Mouse (Mus musculus): ENCODE results near the gene Pard3. TPM values are rescaled to one million over a fixed set of nuclear protein-coding genes. Genes with fewer than 3 reads are reported as not detected.

Pard3 gene
- polyA plus RNA-seq, 1 experiment from 2014 or later: 17.3 TPM

DNA sequence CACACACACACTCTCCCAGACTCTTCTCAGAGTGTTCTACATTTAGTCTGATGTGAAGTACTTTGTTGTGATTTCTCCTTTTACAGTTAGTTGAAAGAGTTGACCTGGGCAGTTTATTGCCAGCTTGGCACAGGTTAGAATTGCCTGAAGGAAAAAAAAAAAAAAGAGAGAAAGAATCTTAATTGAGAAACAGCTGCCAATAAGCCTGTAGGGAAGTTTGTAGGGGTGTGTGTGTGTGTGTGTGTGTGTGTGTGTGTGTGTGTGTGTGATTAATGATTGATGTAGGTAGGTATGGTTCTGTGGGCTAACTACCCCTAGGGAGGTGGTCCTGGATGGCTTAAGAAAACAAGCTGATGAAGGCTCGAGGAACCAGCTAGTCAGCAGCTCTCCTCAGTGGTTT, 252.1 kb downstream of the Pard3 start:
- Histone ChIP-seq H3K4me3 (ENCODE audit: low read length) (no peak overlapping the region), H3K4me2 (ENCODE audit: low read depth, low read length) (no peak overlapping the region), H3K36me3 (ENCODE audit: control insufficient read depth, insufficient read depth, low read length) (no peaks in the 10 kb centered on the region), H3K9ac (ENCODE audit: low read depth, low read length) (no peak overlapping the region), H3K27ac (ENCODE audit: low read length) (no peak overlapping the region), H3K4me1 (ENCODE audit: control insufficient read depth, insufficient read depth, low read length) (peaks cover 8% of the 10 kb centered on the region), H3K27me3 (replicated peaks; ENCODE audit: control insufficient read depth, insufficient read depth, low read length) (no peaks in the 10 kb centered on the region), H3K9me3 (ENCODE audit: control insufficient read depth, low read length) (no peaks in the 10 kb centered on the region)
- ATAC-seq: no peak
- WGBS: 33% methylated on average over 1 of the region's 1 CpGs

GRCm38 (mm10) chr8:127317914-127318313, 254.2 kb downstream of the Pard3 start:
- H3K27ac ChIP-seq (ENCODE audit: low read length): no peak overlapping the region
- H3K27me3 ChIP-seq (replicated peaks; ENCODE audit: control insufficient read depth, insufficient read depth, low read length): no peaks in the 10 kb centered on the region
- no peak overlapping the region for H3K4me2 ChIP-seq (ENCODE audit: low read depth, low read length)
- H3K36me3 ChIP-seq (ENCODE audit: control insufficient read depth, insufficient read depth, low read length): no peaks in the 10 kb centered on the region
- H3K4me1 ChIP-seq (ENCODE audit: control insufficient read depth, insufficient read depth, low read length): peaks cover 8% of the 10 kb centered on the region
- ATAC-seq: no peak
- H3K9me3 ChIP-seq (ENCODE audit: control insufficient read depth, low read length): no peaks in the 10 kb centered on the region
- WGBS: 57% methylated on average over 1 of the region's 1 CpGs
- no peak overlapping the region for H3K4me3 ChIP-seq (ENCODE audit: low read length)
- no peak overlapping the region for H3K9ac ChIP-seq (ENCODE audit: low read depth, low read length)

DNA sequence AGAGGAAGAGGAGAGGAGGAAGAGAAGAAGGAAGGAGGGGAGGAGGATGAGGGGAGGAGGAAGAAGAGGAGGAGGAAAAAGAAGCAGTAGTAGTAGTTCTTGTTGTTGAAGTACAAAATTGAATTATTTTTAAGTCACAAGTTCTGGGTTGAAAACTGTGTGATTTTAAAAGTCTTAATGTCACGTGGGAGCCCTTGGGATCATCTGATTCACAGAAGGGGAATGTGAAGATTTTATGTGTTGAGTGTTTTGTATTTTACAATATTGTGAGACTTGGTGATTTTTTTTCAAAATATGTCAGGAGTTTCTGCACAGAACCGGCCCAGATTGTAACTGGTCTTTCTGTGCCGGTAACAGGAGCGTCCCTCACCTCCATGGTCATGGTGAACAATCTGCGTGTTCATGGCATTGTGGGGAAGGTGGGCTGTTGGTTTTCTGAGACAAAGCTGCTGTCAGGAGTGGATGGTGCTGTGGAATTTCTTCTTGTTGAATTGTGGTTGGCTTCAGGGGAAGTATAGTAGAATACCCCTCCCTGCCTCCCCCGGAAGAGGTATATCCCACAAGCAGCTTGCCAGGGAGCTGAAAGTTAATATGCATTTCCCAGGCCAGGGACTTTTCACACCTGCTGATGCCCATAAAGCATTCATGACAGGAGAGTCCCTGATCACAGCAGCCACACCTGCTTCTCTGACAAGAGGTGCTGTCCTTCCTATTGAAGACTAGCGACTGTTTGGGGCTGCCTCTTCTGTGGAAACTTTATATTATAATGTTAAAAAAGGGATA, 254.9 kb downstream of the Pard3 start:
- H3K4me3 ChIP-seq (ENCODE audit: low read length): no peak overlapping the region
- no peaks in the 10 kb centered on the region for H3K36me3 ChIP-seq (ENCODE audit: control insufficient read depth, insufficient read depth, low read length)
- no peak overlapping the region for H3K9ac ChIP-seq (ENCODE audit: low read depth, low read length)
- no peaks in the 10 kb centered on the region for H3K27me3 ChIP-seq (replicated peaks; ENCODE audit: control insufficient read depth, insufficient read depth, low read length)
- no peak for ATAC-seq
- H3K27ac ChIP-seq (ENCODE audit: low read length): no peak overlapping the region
- peaks cover 8% of the 10 kb centered on the region for H3K4me1 ChIP-seq (ENCODE audit: control insufficient read depth, insufficient read depth, low read length)
- H3K4me2 ChIP-seq (ENCODE audit: low read depth, low read length): no peak overlapping the region
- WGBS: 78% methylated on average over 7 of the region's 7 CpGs
- H3K9me3 ChIP-seq (ENCODE audit: control insufficient read depth, low read length): no peaks in the 10 kb centered on the region

DNA sequence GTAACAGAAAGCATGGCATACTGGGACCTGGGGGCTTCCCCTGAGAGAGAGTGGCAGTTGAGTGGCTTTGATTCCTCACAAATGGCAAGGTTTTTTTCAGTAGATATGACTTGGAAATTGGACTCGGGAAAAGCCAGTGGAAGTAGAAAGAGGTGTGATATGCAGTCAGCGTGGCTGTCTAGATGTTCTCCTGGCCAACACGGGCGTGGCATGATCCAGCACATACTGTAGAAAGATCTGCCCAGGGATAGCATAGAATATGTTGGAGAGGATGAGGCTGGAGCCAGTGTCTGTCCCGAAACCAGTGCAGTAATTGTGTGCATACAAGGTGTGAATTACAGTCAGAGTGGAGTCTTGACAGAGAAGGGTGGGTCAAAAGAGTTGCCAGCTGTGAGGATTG, 257.2 kb downstream of the Pard3 start:
- no peaks in the 10 kb centered on the region for H3K27me3 ChIP-seq (replicated peaks; ENCODE audit: control insufficient read depth, insufficient read depth, low read length)
- ATAC-seq: 0 out of 2 replicates have a peak, but pooled peaks have one; percentile 52

DNA sequence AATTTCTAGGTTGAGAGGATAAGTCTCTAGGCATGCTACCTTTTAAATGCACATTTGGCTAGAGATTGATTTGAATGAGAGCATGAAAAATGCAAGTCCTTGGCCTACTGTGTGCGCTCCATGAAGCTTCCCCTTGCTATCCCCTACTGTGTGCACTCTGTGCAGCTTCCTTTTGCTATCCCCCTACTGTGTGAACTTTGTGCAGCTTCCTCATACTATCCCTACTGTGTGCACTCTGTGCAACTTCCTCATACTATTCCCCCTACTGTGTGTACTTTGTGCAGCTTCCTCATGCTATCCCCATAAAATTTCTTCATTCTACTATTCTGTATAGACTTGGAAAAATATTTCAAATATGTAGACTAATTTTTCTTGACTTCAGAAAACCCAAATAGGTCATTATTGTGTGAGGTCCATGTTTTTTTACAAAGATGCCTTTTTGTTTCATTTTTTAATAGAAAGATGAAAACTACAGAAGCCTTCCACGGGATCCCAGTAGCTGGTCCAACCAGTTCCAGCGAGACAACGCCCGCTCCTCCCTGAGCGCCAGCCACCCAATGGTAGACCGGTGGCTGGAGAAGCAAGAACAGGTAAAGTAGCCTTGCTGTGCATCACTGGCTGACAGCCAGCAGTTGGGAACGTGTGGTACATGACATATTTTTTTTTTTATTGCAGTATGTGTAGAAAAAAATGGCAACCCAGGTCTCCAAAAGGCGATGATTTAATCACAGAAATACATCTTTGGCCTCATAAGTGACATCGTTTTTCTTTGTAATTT, 260.1 kb downstream of the Pard3 start:
- no peak overlapping the region for H3K4me2 ChIP-seq (ENCODE audit: low read depth, low read length)
- H3K27ac ChIP-seq (ENCODE audit: low read length): no peak overlapping the region
- WGBS: 82% methylated on average over 10 of the region's 10 CpGs
- H3K4me1 ChIP-seq (ENCODE audit: control insufficient read depth, insufficient read depth, low read length): peaks cover 5% of the 10 kb centered on the region
- H3K36me3 ChIP-seq (ENCODE audit: control insufficient read depth, insufficient read depth, low read length): no peaks in the 10 kb centered on the region
- no peak overlapping the region for H3K4me3 ChIP-seq (ENCODE audit: low read length)
- no peak overlapping the region for H3K9ac ChIP-seq (ENCODE audit: low read depth, low read length)
- H3K9me3 ChIP-seq (ENCODE audit: control insufficient read depth, low read length): no peaks in the 10 kb centered on the region
- ATAC-seq: no peak
- H3K27me3 ChIP-seq (replicated peaks; ENCODE audit: control insufficient read depth, insufficient read depth, low read length): no peaks in the 10 kb centered on the region

More for the DNA sequence above, 257.2 kb downstream of the Pard3 start:
- H3K9me3 ChIP-seq (ENCODE audit: control insufficient read depth, low read length): no peaks in the 10 kb centered on the region
- H3K27ac ChIP-seq (ENCODE audit: low read length): no peak overlapping the region
- no peaks in the 10 kb centered on the region for H3K36me3 ChIP-seq (ENCODE audit: control insufficient read depth, insufficient read depth, low read length)
- no peak overlapping the region for H3K9ac ChIP-seq (ENCODE audit: low read depth, low read length)
- no peak overlapping the region for H3K4me3 ChIP-seq (ENCODE audit: low read length)
- H3K4me2 ChIP-seq (ENCODE audit: low read depth, low read length): no peak overlapping the region
- WGBS: 85% methylated on average over 5 of the region's 5 CpGs
- peaks cover 8% of the 10 kb centered on the region for H3K4me1 ChIP-seq (ENCODE audit: control insufficient read depth, insufficient read depth, low read length)

- Histone ChIP-seq H3K9me3 (ENCODE audit: control insufficient read depth, low read length) (no peaks in the 10 kb centered on the region), H3K9ac (ENCODE audit: low read depth, low read length) (no peak overlapping the region), H3K4me3 (ENCODE audit: low read length) (no peak overlapping the region), H3K27ac (ENCODE audit: low read length) (no peak overlapping the region), H3K27me3 (replicated peaks; ENCODE audit: control insufficient read depth, insufficient read depth, low read length) (no peaks in the 10 kb centered on the region), H3K36me3 (ENCODE audit: control insufficient read depth, insufficient read depth, low read length) (no peaks in the 10 kb centered on the region), H3K4me1 (ENCODE audit: control insufficient read depth, insufficient read depth, low read length) (peaks cover 3% of the 10 kb centered on the region; the same call in 1 of the 2 replicates), H3K4me2 (ENCODE audit: low read depth, low read length) (no peak overlapping the region)
- no peak for ATAC-seq
- 57% methylated on average over 3 of the region's 3 CpGs for WGBS
Measured at GRCm38 (mm10) chr8:127324836-127325570, 261.3 kb downstream of the Pard3 start.

- Histone ChIP-seq H3K27me3 (replicated peaks; ENCODE audit: control insufficient read depth, insufficient read depth, low read length) (no peaks in the 10 kb centered on the region), H3K4me1 (ENCODE audit: control insufficient read depth, insufficient read depth, low read length) (peaks cover under 1% of the 10 kb centered on the region; the same call in 1 of the 2 replicates), H3K9me3 (ENCODE audit: control insufficient read depth, low read length) (no peaks in the 10 kb centered on the region), H3K4me3 (ENCODE audit: low read length) (no peak overlapping the region), H3K27ac (ENCODE audit: low read length) (no peak overlapping the region), H3K4me2 (ENCODE audit: low read depth, low read length) (no peak overlapping the region), H3K9ac (ENCODE audit: low read depth, low read length) (no peak overlapping the region), H3K36me3 (ENCODE audit: control insufficient read depth, insufficient read depth, low read length) (no peaks in the 10 kb centered on the region)
- no peak for ATAC-seq
- 71% methylated on average over 5 of the region's 5 CpGs for WGBS
Measured at GRCm38 (mm10) chr8:127325749-127326148, 262.1 kb downstream of the Pard3 start.

DNA sequence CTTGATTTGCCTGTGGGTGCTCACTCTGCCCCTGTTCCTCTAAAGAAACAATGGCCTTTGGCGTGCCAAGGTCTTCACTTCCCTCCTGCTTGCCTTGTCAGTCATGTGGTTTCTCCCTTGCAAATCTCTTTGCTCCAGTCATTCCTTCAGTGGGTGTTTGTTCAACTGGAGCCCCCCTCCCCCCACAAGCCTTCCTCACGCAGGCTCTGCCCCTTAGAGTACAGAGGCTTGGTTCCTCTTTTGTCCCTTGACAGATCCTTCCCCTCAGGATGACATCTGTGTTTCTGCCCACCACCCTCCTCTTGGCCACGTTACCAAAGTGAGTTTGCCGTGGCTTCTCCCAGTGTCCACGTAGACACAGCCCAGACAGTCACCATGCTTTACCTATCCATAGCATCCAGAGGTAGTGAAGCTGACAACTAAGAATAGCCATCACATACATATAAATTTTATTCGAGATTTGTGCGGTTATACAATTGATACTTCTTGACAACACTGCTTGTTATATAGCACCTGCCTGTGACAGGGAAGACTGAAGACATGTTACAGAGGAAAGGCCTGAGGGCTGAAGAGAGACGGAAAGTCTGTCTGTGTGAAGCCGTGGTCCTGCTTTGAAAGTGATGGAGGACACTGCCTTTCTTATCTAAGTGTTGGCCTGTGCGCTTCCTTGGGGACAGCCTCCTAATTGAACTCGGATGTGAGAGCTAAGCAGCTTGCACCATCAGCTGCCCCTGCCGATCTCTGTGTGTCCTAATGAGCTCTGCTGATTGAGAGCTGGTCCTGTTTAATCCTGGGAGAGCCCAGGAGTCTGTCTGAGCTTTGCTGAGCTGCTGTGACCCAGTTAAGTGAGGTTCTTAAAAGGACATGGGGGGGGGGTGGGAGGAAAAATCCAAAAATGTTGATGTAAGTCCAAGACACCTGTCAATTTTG, 266.8 kb downstream of the Pard3 start:
- H3K4me1 ChIP-seq (ENCODE audit: control insufficient read depth, insufficient read depth, low read length): no peaks in the 10 kb centered on the region
- no peaks in the 10 kb centered on the region for H3K27me3 ChIP-seq (replicated peaks; ENCODE audit: control insufficient read depth, insufficient read depth, low read length)
- no peak overlapping the region for H3K9ac ChIP-seq (ENCODE audit: low read depth, low read length)
- H3K4me3 ChIP-seq (ENCODE audit: low read length): no peak overlapping the region
- H3K27ac ChIP-seq (ENCODE audit: low read length): no peak overlapping the region
- H3K4me2 ChIP-seq (ENCODE audit: low read depth, low read length): no peak overlapping the region
- H3K9me3 ChIP-seq (ENCODE audit: control insufficient read depth, low read length): no peaks in the 10 kb centered on the region; the same call in 1 of the 2 replicates
- no peaks in the 10 kb centered on the region for H3K36me3 ChIP-seq (ENCODE audit: control insufficient read depth, insufficient read depth, low read length)
- 69% methylated on average over 12 of the region's 12 CpGs for WGBS
- ATAC-seq: no peak

Data from intestine, embryonic 16.5 days (tissue).